Mouse (Mus musculus) CD4-positive helper T cell, adult 2 months (primary cell): ENCODE results near the gene B230219D22Rik.
A peak's percentile ranks its signal among the peaks of the same experiment; 100 is the strongest.
"Not testable (repeated sequence)": the region's sequence is repeated elsewhere in the genome, so short reads cannot be mapped to it uniquely, and the experiment has no call there.

Experiments used
- DNase-seq: peaks from one replicate; pipeline ENCODE4 v3.0.0-alpha.2; 2012; ENCODE audit warnings: low read depth, missing footprints, low spot score

Gene B230219D22Rik

GRCm38 (mm10) chr13:55692535-55693242 lies at the start of gene B230219D22Rik:
B230219D22Rik (plus strand) TSS chr13:55693124.
- peak; percentile 97 for DNase-seq

GRCm38 (mm10) chr13:55644525-55644924 lies 48.4 kb upstream of the B230219D22Rik start:
- DNase-seq = peak; percentile 70

DNA sequence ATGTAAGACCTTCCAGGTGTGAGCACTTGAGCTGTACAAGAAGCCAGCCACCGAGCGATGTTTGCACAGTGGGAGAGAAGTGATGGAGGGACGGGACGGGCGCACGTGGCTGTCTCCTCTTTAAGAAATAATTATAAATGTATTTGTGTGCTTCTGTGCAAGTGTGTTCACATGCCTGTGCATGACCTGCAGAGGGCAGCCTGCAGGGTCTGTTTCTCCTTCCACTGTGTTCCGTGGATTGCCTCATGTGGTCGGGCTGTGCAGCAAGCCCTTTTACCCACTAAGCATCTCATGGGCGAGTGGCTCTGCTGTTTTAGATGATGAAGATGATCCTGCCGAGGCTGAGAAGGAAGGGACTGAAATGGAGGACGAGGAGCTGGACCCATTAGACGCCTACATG lies 42.8 kb upstream of the B230219D22Rik start:
- DNase-seq = no peak

- no peak for DNase-seq
Observed at GRCm38 (mm10) chr13:55650980-55651379, 41.9 kb upstream of the B230219D22Rik start.

DNA sequence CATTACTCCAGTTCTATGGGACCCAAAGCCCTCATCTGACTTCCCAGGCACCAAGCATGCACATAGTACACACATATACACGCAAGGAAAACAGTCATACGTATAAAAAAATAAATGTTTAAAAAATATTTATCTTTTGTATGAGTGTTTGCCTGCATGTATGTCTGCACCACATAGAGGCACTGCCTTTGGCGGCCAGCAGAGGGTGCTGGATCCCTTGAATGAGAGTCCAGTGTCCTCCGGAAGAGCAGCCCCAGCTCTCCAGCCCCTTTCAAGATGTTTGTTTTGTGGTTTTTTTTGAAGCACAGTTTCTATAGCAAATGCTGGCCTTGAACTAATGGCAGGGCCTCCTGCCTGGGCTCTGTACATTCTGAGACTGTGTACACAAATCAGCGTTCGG lies 24.4 kb upstream of the B230219D22Rik start:
- peak; percentile 41 for DNase-seq

GRCm38 (mm10) chr13:55672711-55673110 lies 20.2 kb upstream of the B230219D22Rik start:
- peak; percentile 58 for DNase-seq

GRCm38 (mm10) chr13:55677364-55677763 lies 15.6 kb upstream of the B230219D22Rik start:
- DNase-seq = no peak

GRCm38 (mm10) chr13:55682201-55682600 lies 10.7 kb upstream of the B230219D22Rik start:
- no peak for DNase-seq

- no peak for DNase-seq
Observed at GRCm38 (mm10) chr13:55683581-55683980, 9.3 kb upstream of the B230219D22Rik start.

DNA sequence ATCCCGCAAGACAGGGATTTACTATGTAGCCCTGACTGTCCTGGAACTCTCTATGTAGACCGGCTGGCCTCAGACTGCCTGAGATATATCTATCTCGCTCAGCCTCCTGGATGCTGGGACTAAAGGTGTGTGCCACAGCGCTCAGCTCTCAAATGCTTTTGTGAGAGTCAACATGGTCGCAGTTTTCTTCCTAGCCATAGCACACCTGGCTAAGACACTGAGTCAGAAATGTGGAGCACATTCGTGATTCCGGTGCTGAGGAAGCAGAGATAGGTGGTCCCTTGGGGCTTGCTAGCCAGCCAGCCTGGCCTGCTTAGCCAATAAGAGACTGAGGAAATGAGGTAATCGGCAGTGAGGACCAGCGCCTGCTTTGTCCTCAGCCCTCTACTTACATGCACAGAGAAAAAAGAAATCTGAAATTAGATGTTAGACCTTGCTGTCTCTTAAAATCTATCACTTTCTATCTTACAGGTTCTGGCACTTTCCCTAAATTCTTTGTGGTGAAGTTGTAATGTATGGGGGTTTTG lies 6.8 kb upstream of the B230219D22Rik start:
- DNase-seq = no peak

GRCm38 (mm10) chr13:55687927-55688602 lies 4.9 kb upstream of the B230219D22Rik start:
- no peak for DNase-seq

- DNase-seq = peak; percentile 74
Observed at GRCm38 (mm10) chr13:55693243-55693721, 358 bp downstream of the B230219D22Rik start.

DNA sequence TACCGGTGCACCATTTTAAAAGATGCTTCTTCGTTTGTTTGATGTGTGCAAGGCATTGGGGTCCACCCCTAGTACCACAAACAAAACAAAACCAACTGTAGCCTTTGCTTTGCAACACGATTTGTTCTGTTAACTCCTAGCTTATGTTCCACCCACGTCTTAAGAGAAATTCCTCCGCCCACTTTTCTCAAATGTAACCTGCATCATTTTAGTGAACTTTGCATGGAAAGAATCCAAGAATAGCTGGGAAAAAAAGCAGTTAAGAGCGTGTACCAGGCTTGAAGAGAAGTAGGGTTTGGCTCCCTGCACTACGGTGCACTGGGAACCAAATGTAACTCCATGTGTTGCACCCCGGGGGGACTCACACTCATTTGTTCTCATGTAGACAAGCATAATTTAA lies 1.2 kb downstream of the B230219D22Rik start:
- peak; percentile 34 for DNase-seq

GRCm38 (mm10) chr13:55695989-55696388 lies 3.1 kb downstream of the B230219D22Rik start:
- DNase-seq = not testable (repeated sequence)

- DNase-seq = no peak
Observed at GRCm38 (mm10) chr13:55704301-55704700, 11.4 kb downstream of the B230219D22Rik start.

- peak; percentile 23 for DNase-seq
Observed at GRCm38 (mm10) chr13:55712846-55713245, 19.9 kb downstream of the B230219D22Rik start.

DNA sequence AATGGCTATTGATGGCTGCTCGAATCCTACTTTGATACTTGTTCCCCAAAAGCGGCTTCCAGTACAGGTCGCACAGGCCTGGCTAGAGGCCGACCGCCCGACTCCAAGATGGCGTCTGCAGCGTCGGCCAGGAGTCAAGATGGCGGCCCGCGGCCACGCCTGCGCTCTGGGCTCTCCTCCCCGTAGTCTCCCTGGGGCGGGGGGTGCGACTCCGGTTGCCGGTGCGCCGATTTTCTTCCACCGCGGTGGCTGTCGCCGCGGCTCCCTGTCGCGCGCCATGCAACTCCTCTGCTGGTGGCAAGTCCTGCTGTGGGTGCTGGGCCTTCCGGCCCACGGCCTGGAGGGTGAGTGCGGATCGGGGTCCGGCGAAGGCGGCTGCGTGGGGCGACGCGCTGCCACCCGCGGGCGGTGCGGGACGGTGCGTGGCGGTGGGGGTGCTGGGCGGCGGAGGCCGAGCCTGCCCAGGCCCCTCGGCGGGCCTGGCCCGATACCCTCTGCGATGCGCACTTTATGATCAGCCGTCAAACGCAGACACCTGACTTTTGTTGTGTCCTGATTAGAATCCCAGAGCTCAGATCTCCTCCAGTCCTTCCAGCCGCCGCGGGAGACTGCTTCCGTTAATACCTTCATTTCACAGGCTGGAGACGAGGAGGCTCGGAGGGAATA lies 21.7 kb downstream of the B230219D22Rik start, which contains the start of gene Txndc15:
Gene Txndc15 (plus strand): TSS at position 150 of the 666 bp plus-strand sequence.
- peak; percentile 83 for DNase-seq

GRCm38 (mm10) chr13:55715167-55715512 lies 22.2 kb downstream of the B230219D22Rik start:
- DNase-seq = no peak

DNA sequence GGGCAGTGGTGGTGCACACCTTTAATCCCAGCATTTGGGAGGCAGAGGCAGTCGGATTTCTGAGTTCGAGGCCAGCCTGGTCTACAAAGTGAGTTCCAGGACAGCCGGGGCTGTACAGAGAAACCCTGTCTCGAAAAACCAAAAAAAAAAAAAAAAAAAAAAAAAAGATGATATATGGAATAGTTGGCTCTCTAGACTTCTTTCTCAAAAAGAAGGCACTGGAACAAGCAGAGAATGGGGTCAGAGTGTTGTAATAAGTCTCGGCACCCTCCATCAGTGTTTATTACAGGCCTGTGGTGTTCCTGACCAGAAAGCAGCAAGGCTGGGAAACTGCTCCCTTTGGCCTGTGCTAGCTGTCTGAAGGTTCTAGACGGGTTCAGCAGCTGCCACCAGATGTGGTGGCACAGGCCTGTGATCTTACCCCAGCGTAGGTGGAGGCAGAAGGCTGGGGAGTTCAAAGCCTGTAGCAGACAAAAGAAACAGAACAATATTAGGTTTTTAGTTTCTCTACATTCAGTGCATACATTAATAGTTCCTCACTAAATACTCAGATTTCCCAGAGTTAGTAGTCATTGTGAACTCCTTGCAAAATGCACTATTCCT lies 23.1 kb downstream of the B230219D22Rik start:
- peak; percentile 65 for DNase-seq

DNA sequence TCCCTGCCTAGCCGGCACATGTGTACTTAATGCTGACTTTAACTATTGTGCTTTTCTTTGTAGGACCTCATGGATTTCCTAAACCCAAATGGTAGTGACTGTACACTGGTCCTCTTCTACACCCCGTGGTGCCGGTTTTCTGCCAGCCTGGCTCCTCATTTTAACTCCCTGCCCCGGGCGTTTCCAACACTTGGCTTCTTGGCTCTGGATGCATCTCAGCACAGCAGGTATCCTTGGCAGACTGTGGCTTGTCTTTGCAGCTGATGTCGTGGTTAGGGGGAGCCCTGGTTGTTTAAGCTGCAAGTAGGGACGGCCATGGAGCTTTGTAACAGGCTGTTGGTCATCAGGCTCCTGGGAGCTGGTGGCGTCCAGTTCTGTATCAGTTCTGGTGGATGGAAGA lies 28.6 kb downstream of the B230219D22Rik start:
- no peak for DNase-seq

DNA sequence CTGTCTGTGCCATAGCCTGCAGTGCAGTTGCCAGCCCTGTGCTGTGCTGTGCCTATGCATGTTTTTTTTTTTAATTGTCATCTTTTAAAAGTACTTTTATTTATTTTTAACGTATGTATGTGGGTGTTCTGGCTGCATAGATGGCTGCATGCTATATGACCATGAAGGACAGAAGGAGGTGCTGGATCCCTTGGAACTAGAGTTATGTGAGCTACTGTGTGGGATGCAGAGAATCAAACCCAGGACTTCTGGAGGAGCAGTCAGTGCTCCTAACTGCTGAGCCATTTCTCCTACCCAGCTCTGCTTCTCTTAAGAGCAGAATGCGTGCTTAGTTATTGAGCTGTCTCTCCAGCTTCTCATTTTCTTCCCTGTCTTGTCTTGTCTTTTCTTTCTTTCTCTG lies 29.1 kb downstream of the B230219D22Rik start:
- DNase-seq = no peak
